Mouse (Mus musculus) liver, adult 2 months (tissue): ENCODE data around the gene Emc7. TPM values are rescaled to one million over a fixed set of nuclear protein-coding genes. Genes with fewer than 3 reads are reported as not detected.

ENCODE experiments used
- DNase-seq: peaks from one replicate; pipeline ENCODE4 v3.0.0-alpha.2; 2011; ENCODE audit warnings: low read depth, low spot score; ENCODE audit errors: extremely low read depth
- H3K27ac ChIP-seq: fragments of 200-500 bp; replicated peaks from 2 replicates; pipeline ENCODE4 v1.5.1; 2012; ENCODE audit warnings: low read depth, mild to moderate bottlenecking, control low read depth, inconsistent platforms, low read length; ENCODE audit not compliant: insufficient read depth
- H3K27me3 ChIP-seq: fragments of 200-500 bp; 2 replicates; pipeline ENCODE4 v1.6.1; 2012; ENCODE audit warnings: mild to moderate bottlenecking, moderate library complexity, low read length, inconsistent platforms; ENCODE audit not compliant: control insufficient read depth, insufficient read depth
- H3K36me3 ChIP-seq: fragments of 200-500 bp; 2 replicates; pipeline ENCODE4 v1.6.1; 2012; ENCODE audit warnings: low read length, inconsistent platforms; ENCODE audit not compliant: control insufficient read depth, insufficient read depth
- H3K4me1 ChIP-seq: fragments of 200-500 bp; 2 replicates; pipeline ENCODE4 v1.6.1; 2011; ENCODE audit warnings: low read length; ENCODE audit not compliant: control insufficient read depth, insufficient read depth
- H3K4me3 ChIP-seq: fragments of 200-500 bp; 2 replicates; pipeline ENCODE4 v1.5.1; 2011; ENCODE audit warnings: low read depth, mild to moderate bottlenecking, control low read depth, low read length, moderate library complexity; ENCODE audit not compliant: insufficient read depth
- H3K79me2 ChIP-seq: fragments of 200-500 bp; 2 replicates; pipeline ENCODE4 v1.6.1; 2012; ENCODE audit warnings: inconsistent platforms, mild to moderate bottlenecking, low read length, moderate library complexity; ENCODE audit not compliant: control insufficient read depth, insufficient read depth
- H3K9ac ChIP-seq: fragments of 200-500 bp; 2 replicates; pipeline ENCODE4 v1.6.1; 2012; ENCODE audit warnings: low read depth, mild to moderate bottlenecking, control low read depth, inconsistent platforms, low read length
- CTCF ChIP-seq: fragments of 200-500 bp; IDR thresholded peaks from 2 replicates; pipeline ENCODE4 v1.5.1; 2011; ENCODE audit warnings: low read depth, low read length, control low read depth
- POLR2A ChIP-seq: fragments of 200-500 bp; IDR thresholded peaks from 2 replicates; pipeline ENCODE4 v1.6.1; 2011; ENCODE audit warnings: low read length, control low read depth; ENCODE audit not compliant: insufficient read depth; ENCODE audit errors: extremely low read depth
- WGBS: fragments of 180-500 bp; shearing (Covaris S2); methylation state at CpG from one replicate; pipeline ENCODE4 v1.1.7; 2018; 5-methylcytosine and 5-hydroxymethylcytosine counted together
- polyA plus RNA-seq: library from polyadenylated mRNA; depleted of rRNA; stranded (reverse); fragments of >200 nt; gene quantifications from 2 replicates; pipeline ENCODE4 v1.2.3, GENCODE M21; 2012
- total RNA-seq: library from RNA; depleted of rRNA; stranded (reverse); fragments of >200 nt; gene quantifications from 2 replicates; pipeline ENCODE4 v1.2.3, GENCODE M21; 2014

Gene Emc7
- total and polyA plus RNA-seq, 2 experiments: 8.0 to 19.9 TPM

DNA sequence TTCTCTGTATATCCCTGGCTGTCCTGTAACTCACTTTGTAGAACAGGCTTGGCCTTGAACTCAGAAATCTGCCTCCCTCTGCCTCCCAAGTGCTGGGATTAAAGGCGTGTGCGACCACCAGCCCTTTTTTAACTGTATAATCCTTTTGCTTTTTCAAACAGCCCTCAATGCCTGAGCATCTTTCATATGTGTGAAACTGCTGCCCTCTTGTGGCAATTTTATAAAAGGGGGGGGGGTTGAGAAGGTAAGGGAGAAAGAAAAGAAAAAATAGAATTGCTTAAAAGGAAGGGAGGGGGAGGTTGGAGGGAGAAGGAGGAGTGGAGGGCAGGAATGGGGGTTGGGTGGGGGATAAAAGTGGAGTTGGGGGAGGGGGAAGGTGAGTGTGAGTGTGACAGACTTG is 26.8 kb downstream of the Emc7 start:
- no peak overlapping the region for H3K27ac ChIP-seq
- no peaks in the 10 kb centered on the region for H3K36me3 ChIP-seq
- H3K4me3 ChIP-seq: no peak overlapping the region
- no peak overlapping the region for H3K9ac ChIP-seq
- TF ChIP-seq POLR2A (no peak), CTCF (no peak)
- H3K4me1 ChIP-seq: no peaks in the 10 kb centered on the region
- no peaks in the 10 kb centered on the region for H3K79me2 ChIP-seq
- WGBS: 2% methylated on average over 2 of the region's 2 CpGs
- no peaks in the 10 kb centered on the region for H3K27me3 ChIP-seq
- DNase-seq: peak; percentile 21

DNA sequence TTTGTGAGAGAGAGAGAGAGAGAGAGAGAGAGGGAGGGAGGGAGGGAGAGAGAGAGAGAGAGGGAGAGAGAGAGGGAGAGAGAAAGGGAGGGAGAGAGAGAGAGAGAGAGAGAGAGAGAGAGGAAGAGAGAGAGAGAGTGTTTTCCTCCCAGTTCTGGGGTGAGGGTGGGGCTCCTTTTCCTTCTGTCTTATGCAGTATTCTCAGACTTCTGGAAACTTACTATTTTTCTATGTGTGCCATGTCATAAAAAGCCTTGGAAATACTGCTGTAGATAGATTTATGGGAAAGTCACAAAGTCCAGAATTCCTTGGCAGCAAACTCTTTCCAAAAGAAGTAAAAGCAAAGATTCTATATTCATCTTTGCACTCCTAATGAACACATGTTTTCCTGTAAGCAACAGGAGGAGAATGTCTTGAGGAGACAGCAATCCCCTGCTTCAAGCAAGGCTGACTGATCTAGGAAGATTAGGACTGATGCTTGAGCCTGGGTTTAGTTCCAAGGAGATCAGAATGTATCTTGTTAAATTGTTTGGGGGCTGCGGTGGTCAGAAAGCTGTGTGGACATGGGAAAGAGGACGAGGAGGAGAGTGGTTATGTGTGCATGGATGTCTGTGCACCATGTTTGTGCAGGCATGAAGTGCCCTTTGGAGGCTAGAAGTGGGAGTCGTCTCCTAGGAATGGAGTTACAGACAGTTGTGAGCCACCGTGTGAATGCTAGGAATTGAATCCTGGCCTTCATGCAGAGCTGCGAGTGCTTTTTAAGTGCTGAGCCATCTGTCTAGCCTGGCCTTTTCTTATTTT is 27.9 kb downstream of the Emc7 start:
- Histone ChIP-seq H3K27ac (no peak overlapping the region), H3K27me3 (no peaks in the 10 kb centered on the region), H3K36me3 (no peaks in the 10 kb centered on the region), H3K9ac (no peak overlapping the region), H3K79me2 (no peaks in the 10 kb centered on the region), H3K4me1 (no peaks in the 10 kb centered on the region), H3K4me3 (no peak overlapping the region)
- TF ChIP-seq CTCF (no peak), POLR2A (no peak)
- DNase-seq: no peak
- 82% methylated on average over 5 of the region's 5 CpGs for WGBS

DNA sequence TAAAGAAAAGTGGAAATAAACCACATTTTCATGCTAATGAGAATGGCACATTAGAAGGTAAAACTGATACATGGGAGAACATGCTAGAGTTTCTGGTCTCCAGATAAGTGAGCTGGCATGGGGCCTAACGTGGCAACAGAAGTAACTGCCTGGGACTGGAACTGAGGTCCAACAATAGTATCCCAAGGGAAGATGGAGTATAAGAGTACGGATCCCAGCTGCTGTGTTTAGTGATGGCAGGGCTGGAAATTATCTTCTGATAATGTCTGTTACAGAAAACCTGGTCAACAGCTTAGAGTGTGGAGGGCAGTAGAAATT is 28.5 kb downstream of the Emc7 start:
- Histone ChIP-seq H3K4me1 (no peaks in the 10 kb centered on the region), H3K36me3 (no peaks in the 10 kb centered on the region), H3K27me3 (no peaks in the 10 kb centered on the region), H3K79me2 (no peaks in the 10 kb centered on the region), H3K9ac (no peak overlapping the region), H3K4me3 (no peak overlapping the region), H3K27ac (no peak overlapping the region)
- 82% methylated on average over 2 of the region's 2 CpGs for WGBS
- no peak for DNase-seq
- no peak for TF ChIP-seq POLR2A
- no peak for TF ChIP-seq CTCF

DNA sequence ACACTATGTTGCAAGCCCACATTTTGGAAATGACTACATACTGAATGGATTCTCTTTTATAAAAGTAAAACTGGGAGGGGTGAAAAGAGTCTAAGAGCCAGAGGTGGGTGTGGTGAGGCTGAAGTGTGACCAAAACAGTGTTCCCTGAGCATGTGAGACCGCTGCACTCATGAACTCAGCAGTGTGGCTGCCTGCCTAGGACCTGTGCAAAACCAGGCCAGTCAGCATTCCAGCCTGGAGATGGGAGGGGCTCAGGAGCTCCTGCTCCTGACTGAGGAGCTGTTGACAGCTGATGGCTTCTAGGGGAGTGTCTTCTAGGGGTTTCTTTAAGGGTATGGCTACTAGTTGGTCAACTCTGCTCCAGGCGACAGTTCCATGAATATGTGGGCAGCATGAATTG is 30.1 kb downstream of the Emc7 start:
- no peak for DNase-seq
- no peaks in the 10 kb centered on the region for H3K36me3 ChIP-seq
- WGBS: 81% methylated on average over 2 of the region's 2 CpGs
- H3K27ac ChIP-seq: no peak overlapping the region
- TF ChIP-seq CTCF (no peak), POLR2A (no peak)
- H3K9ac ChIP-seq: no peak overlapping the region
- H3K4me3 ChIP-seq: no peak overlapping the region
- no peaks in the 10 kb centered on the region for H3K4me1 ChIP-seq
- H3K27me3 ChIP-seq: no peaks in the 10 kb centered on the region
- no peaks in the 10 kb centered on the region for H3K79me2 ChIP-seq

- 92% methylated on average over 11 of the region's 11 CpGs for WGBS
- Histone ChIP-seq H3K9ac (no peak overlapping the region), H3K27me3 (no peaks in the 10 kb centered on the region), H3K79me2 (no peaks in the 10 kb centered on the region), H3K4me1 (peaks cover 2% of the 10 kb centered on the region; the same call in 1 of the 2 replicates), H3K4me3 (no peak overlapping the region), H3K27ac (no peak overlapping the region), H3K36me3 (no peaks in the 10 kb centered on the region)
- no peak for DNase-seq
- TF ChIP-seq CTCF (no peak), POLR2A (no peak)
Observed at GRCm38 (mm10) chr2:112490483-112491196, 35.8 kb downstream of the Emc7 start.

DNA sequence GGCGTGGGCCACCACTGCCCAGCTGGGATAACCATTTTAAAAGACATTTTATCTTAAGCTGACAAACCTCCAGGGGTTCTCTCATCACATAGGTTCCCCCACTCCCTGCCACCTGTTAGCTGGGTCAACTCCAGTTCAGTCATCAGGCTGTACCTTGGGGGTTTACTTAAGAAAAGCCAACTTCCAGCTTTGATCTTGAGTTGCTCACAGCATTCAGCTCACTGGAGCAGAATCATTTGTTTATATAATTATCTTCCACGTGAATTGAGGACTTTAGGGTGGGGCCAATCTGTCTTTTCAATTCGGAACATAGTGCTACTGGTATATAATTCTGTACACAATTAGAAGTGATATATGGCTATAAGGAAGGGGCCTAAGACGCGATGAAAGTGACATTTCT is 36.8 kb downstream of the Emc7 start:
- no peaks in the 10 kb centered on the region for H3K27me3 ChIP-seq
- H3K36me3 ChIP-seq: no peaks in the 10 kb centered on the region
- H3K4me1 ChIP-seq: peaks cover 2% of the 10 kb centered on the region; the same call in 1 of the 2 replicates
- DNase-seq: no peak
- no peak overlapping the region for H3K27ac ChIP-seq
- no peak overlapping the region for H3K9ac ChIP-seq
- H3K79me2 ChIP-seq: peaks cover 3% of the 10 kb centered on the region; the same call in 1 of the 2 replicates
- TF ChIP-seq POLR2A (no peak), CTCF (no peak)
- WGBS: 85% methylated on average over 5 of the region's 5 CpGs
- H3K4me3 ChIP-seq: no peak overlapping the region
